Mouse (Mus musculus) stomach, postnatal 0 days (tissue): ENCODE data around the gene Vps13c. TPM values are rescaled to one million over a fixed set of nuclear protein-coding genes. Genes with fewer than 3 reads are reported as not detected.

ENCODE experiments used
- ATAC-seq: fragments of 200-750 bp; cut with Nextera tagmentation; 2 replicates; pipeline ENCODE4 v1.8.0; 2017; ENCODE audit not compliant: low FRiP score, low TSS enrichment
- DNase-seq: peaks from one replicate; pipeline ENCODE4 v3.0.0-alpha.2; 2016; ENCODE audit warnings: low spot score
- H3K27ac ChIP-seq: fragments of 300-500 bp; sonication (generic); replicated peaks from 2 replicates; pipeline ENCODE4 v1.5.1; 2014; ENCODE audit warnings: mild to moderate bottlenecking, control low read depth
- H3K27me3 ChIP-seq: fragments of 300-500 bp; sonication (generic); 2 replicates; pipeline ENCODE4 v1.6.1; 2014; ENCODE audit warnings: low read length; ENCODE audit not compliant: control insufficient read depth, insufficient read depth
- H3K36me3 ChIP-seq: fragments of 300-500 bp; sonication (generic); 2 replicates; pipeline ENCODE4 v1.6.1; 2014; ENCODE audit warnings: low read length, mixed read lengths; ENCODE audit not compliant: control insufficient read depth, insufficient read depth
- H3K4me1 ChIP-seq: fragments of 300-500 bp; sonication (generic); replicated peaks from 2 replicates; pipeline ENCODE4 v1.6.1; 2014; ENCODE audit warnings: antibody characterized with exemption; ENCODE audit not compliant: control insufficient read depth, insufficient read depth
- H3K4me2 ChIP-seq: fragments of 300-500 bp; sonication (generic); replicated peaks from 2 replicates; pipeline ENCODE4 v1.6.1; 2014; ENCODE audit warnings: low read depth, mild to moderate bottlenecking, control low read depth, moderate library complexity
- H3K4me3 ChIP-seq: fragments of 300-500 bp; sonication (generic); 2 replicates; pipeline ENCODE4 v1.5.1; 2014; ENCODE audit warnings: low read depth, low read length, control low read depth
- H3K9ac ChIP-seq: fragments of 300-500 bp; sonication (generic); 2 replicates; pipeline ENCODE4 v1.6.1; 2014; ENCODE audit warnings: mild to moderate bottlenecking, low read length, control low read depth, mixed read lengths
- H3K9me3 ChIP-seq: fragments of 300-500 bp; sonication (generic); 2 replicates; pipeline ENCODE4 v1.6.1; 2016; ENCODE audit warnings: low read length; ENCODE audit not compliant: control insufficient read depth
- CTCF ChIP-seq: IDR thresholded peaks from 2 replicates; pipeline ENCODE4 v1.5.1; 2016; ENCODE audit warnings: antibody characterized with exemption, low read depth, mild to moderate bottlenecking, moderate library complexity
- EP300 ChIP-seq: optimal IDR thresholded peaks from 2 replicates; pipeline ENCODE3; 2016; ENCODE audit warnings: antibody characterized with exemption
- WGBS: fragments of 180-500 bp; shearing (Covaris S2); extraction: QIAGEN DNeasy Blood & Tissue Kit; methylation state at CpG from one replicate; pipeline ENCODE4 v1.1.7; 2014; 5-methylcytosine and 5-hydroxymethylcytosine counted together
- polyA plus RNA-seq: library from polyadenylated mRNA; unstranded; fragments of >200 nt; fragmentation: Nextera tagmentation; extraction: Ambion mirVana; gene quantifications from 2 replicates; pipeline ENCODE4 v1.2.1, GENCODE M21; 2015

Gene Vps13c
- polyA plus RNA-seq, 1 experiment from 2014 or later: 4.5 TPM

GRCm38 (mm10) chr9:67865411-67865810 is 25.2 kb downstream of the Vps13c start:
- TF ChIP-seq CTCF (no peak), EP300 (no peak)
- no peak overlapping the region for H3K4me3 ChIP-seq
- H3K4me1 ChIP-seq: no peaks in the 10 kb centered on the region
- ATAC-seq (no peak), DNase-seq (peak; percentile 24)
- H3K27ac ChIP-seq: no peak overlapping the region
- H3K4me2 ChIP-seq: no peak overlapping the region
- no peaks in the 10 kb centered on the region for H3K36me3 ChIP-seq
- no peak overlapping the region for H3K9ac ChIP-seq
- no peaks in the 10 kb centered on the region for H3K9me3 ChIP-seq
- 41% methylated on average over 7 of the region's 7 CpGs for WGBS
- no peaks in the 10 kb centered on the region for H3K27me3 ChIP-seq

GRCm38 (mm10) chr9:67867411-67867810 is 27.2 kb downstream of the Vps13c start:
- no peaks in the 10 kb centered on the region for H3K9me3 ChIP-seq
- H3K4me2 ChIP-seq: no peak overlapping the region
- WGBS: 86% methylated on average over 6 of the region's 6 CpGs
- no peaks in the 10 kb centered on the region for H3K27me3 ChIP-seq
- ATAC-seq (no peak), DNase-seq (no peak)
- no peaks in the 10 kb centered on the region for H3K4me1 ChIP-seq
- no peak overlapping the region for H3K9ac ChIP-seq
- no peak overlapping the region for H3K4me3 ChIP-seq
- no peaks in the 10 kb centered on the region for H3K36me3 ChIP-seq
- TF ChIP-seq CTCF (no peak), EP300 (no peak)
- no peak overlapping the region for H3K27ac ChIP-seq

GRCm38 (mm10) chr9:67869691-67870450 is 29.7 kb downstream of the Vps13c start:
- no peak overlapping the region for H3K9ac ChIP-seq
- H3K4me2 ChIP-seq: no peak overlapping the region
- H3K27me3 ChIP-seq: no peaks in the 10 kb centered on the region
- no peak overlapping the region for H3K27ac ChIP-seq
- no peak overlapping the region for H3K4me3 ChIP-seq
- 68% methylated on average over 16 of the region's 16 CpGs for WGBS
- no peaks in the 10 kb centered on the region for H3K4me1 ChIP-seq
- DNase-seq (no peak), ATAC-seq (no peak)
- no peaks in the 10 kb centered on the region for H3K36me3 ChIP-seq
- no peaks in the 10 kb centered on the region for H3K9me3 ChIP-seq
- TF ChIP-seq EP300 (no peak), CTCF (no peak)

- H3K4me2 ChIP-seq: no peak overlapping the region
- H3K9ac ChIP-seq: no peak overlapping the region
- TF ChIP-seq EP300: no peak
- TF ChIP-seq CTCF: no peak
- no peak overlapping the region for H3K27ac ChIP-seq
- no peaks in the 10 kb centered on the region for H3K9me3 ChIP-seq
- ATAC-seq (no peak), DNase-seq (no peak)
- 0 out of 2 replicates have a peak, but pooled peaks cover 3% of the 10 kb centered on the region for H3K36me3 ChIP-seq
- no peak overlapping the region for H3K4me3 ChIP-seq
- no peaks in the 10 kb centered on the region for H3K27me3 ChIP-seq
- no peaks in the 10 kb centered on the region for H3K4me1 ChIP-seq
- WGBS: 69% methylated on average over 7 of the region's 7 CpGs
Measured at GRCm38 (mm10) chr9:67874522-67875222, 34.5 kb downstream of the Vps13c start.

GRCm38 (mm10) chr9:67875337-67875736 is 35.1 kb downstream of the Vps13c start:
- H3K9me3 ChIP-seq: no peaks in the 10 kb centered on the region
- peak; percentile 45 for DNase-seq
- no peak overlapping the region for H3K9ac ChIP-seq
- no peak for ATAC-seq
- no peak overlapping the region for H3K4me3 ChIP-seq
- no peak overlapping the region for H3K4me2 ChIP-seq
- H3K27me3 ChIP-seq: no peaks in the 10 kb centered on the region
- no peaks in the 10 kb centered on the region for H3K4me1 ChIP-seq
- TF ChIP-seq EP300 (no peak), CTCF (peak; percentile 84)
- H3K36me3 ChIP-seq: 0 out of 2 replicates have a peak, but pooled peaks cover 3% of the 10 kb centered on the region
- H3K27ac ChIP-seq: no peak overlapping the region
- WGBS: 47% methylated on average over 2 of the region's 2 CpGs
